Mouse (Mus musculus): Measurements from ENCODE around the gene Enox2. TPM values are rescaled to one million over a fixed set of nuclear protein-coding genes. Genes with fewer than 3 reads are reported as not detected.

Gene Enox2
- polyA plus RNA-seq, 1 experiment from 2014 or later = 12.2 TPM

Other genes starting within 250 kb of the Enox2 start
- 9.9 and 10.3 TPM in 2 replicates for gene Arhgap36, start 175.7 kb upstream of the Enox2 start, polyA plus RNA-seq (2016; fragmentation: Nextera tagmentation; extraction: Ambion mirVana)

All from neural tube, embryonic 12.5 days (tissue).